Mouse (Mus musculus) megakaryocyte-erythroid progenitor cell, adult 5-6 weeks (primary cell): ENCODE results near the gene Prlr. TPM values are rescaled to one million over a fixed set of nuclear protein-coding genes. Genes with fewer than 3 reads are reported as not detected.

ENCODE experiments used
- ATAC-seq: replicated peaks from 2 replicates; pipeline ENCODE4 v1.8.0; 2016; ENCODE audit warnings: mild to moderate bottlenecking, inconsistent platforms; ENCODE audit not compliant: severe bottlenecking, poor library complexity, low FRiP score, low TSS enrichment
- total RNA-seq, 2 experiments: library from RNA; stranded (forward) in 1 of 2; stranded (reverse) in 1 of 2; fragments of 200-1000, 215-1000 nt in 1 of 2; fragments of >200 nt in 1 of 2; fragmentation: Nextera tagmentation in 1 of 2; gene quantifications; 2 replicates each; pipeline ENCODE4 v1.2.3; 2014 to 2017

The Prlr gene
- 0.11 TPM in 1 of 2 replicates, not detected in the other for total RNA-seq (2014; fragmentation: Nextera tagmentation)
- total RNA-seq (2017) = not detected in 2 replicates

DNA sequence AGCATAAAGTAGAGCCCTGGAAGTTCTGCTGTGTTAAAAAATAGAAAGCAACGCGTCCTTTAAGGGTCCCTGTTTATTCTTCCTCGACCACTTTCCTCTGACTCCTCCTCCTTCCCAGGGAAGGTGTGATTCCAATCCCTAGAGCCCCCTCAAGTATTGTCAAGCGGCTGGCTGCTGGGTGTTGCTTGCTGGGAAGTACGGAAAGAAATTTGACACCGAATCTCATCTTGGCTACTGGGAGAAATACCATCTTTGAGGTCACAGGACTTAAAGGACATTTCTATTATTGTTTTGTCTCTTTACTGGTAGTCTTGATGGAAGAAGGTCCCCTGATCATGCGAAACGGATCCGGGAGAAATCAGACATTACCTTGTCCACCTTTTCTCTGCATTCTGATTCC, at the start of gene Prlr:
Prlr (plus strand) TSS at position 156 of the 400 bp plus-strand sequence.
- no peak for ATAC-seq

GRCm38 (mm10) chr15:10133781-10134180, 43.3 kb upstream of the Prlr start:
- no peak for ATAC-seq

DNA sequence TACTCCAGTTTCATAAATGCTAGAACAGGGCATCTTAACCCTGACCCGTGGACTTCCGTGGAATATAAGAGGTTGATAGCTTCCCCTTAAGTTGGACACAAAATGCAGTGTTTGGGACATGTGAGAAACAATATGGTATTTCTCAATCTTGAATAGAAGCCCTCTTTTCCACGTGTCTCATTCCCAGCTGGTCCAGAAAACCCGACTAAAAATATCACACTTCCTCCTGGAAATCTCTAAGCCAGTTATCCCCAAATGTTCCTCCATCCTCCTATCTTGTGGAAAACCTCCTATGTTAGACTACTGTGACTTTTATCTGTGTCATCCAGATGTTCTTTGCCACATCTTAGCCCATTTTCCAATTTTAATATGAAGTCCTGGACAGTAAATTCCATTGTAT, 42.1 kb upstream of the Prlr start:
- ATAC-seq = no peak

DNA sequence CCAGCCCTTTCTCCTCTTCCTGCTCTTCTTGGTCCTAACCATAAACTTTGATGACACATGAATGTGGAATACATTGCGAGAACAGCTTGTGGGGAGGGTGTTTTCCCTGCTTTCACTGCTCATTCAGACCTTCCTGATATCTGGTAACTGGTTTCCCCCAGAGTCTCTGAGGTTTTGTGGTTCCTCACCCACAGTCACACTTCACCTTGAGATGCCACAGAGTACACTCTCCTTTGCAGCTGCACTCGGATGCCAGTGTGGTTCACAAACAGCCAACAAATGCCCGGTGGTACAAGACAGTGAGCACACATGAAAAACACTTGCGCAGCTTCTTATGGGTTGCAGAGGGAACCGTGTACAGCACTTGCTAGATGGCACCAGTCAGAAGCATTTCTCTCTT, 32.5 kb upstream of the Prlr start:
- no peak for ATAC-seq

DNA sequence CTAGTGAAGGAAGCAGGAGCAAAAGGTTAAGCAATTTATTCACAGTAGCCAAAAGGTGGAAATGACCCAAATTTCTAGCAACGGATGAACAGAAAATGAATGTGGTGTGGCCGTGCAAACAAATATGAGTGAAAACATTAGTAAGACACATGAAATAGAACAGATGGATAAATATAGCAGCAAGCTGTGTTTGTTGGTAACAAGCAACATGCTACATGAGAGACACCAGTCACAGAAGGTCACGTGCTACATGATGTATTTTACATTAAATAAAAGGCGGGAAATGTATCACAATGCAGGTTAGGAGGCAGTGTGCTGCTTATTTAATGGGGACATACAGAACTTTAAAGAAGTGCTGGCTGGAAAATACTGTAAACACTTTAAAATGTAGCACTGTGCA, 28.8 kb upstream of the Prlr start:
- no peak for ATAC-seq

GRCm38 (mm10) chr15:10160663-10161062, 16.4 kb upstream of the Prlr start:
- no peak for ATAC-seq

DNA sequence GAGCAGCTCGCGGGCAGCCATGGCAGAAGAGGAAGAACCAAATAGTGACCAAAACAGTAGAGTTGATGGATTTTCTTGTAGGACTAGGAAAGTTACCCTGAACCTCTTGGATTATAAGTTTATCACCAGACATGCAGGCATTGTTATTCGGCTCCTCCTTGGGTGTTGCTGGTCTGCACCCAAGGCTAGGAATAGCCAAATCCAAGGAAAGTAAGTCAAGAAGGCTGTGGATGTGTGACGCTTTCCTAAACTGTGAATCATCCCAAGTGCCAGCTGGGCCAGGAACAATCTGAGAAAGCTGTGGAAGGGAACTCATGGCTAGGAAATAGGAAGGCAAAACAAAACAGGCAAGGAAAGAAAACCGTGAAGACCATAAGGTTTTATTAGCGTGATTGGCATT, 2.0 kb upstream of the Prlr start:
- no peak for ATAC-seq

- no peak for ATAC-seq
These were observed 1.4 kb upstream of the Prlr start for GRCm38 (mm10) chr15:10175656-10176055.

- ATAC-seq = no peak
These were observed 587 bp downstream of the Prlr start for GRCm38 (mm10) chr15:10177519-10178130.

GRCm38 (mm10) chr15:10178131-10178566, 1.1 kb downstream of the Prlr start:
- no peak for ATAC-seq

DNA sequence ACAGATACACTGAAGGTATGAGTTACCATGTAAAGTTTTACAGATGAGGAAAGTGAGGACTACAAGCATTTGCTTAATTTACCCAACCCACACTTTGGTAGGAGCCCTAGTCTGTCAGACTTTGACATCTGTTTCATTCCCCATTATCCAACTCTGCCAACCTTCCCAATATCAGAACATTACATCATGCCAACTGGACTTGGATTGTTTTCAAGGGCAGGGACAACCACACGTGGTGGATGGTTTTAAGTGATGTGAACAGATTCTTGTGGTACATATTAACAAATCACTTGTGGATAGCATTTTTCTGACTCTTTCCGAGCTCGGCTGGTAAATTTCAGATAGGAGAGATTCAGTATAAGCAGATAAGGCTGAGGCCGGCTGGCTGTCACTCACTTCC, 3.7 kb downstream of the Prlr start:
- ATAC-seq = no peak

GRCm38 (mm10) chr15:10192101-10192630, 15.1 kb downstream of the Prlr start:
- no peak for ATAC-seq

- ATAC-seq = no peak
These were observed 24.0 kb downstream of the Prlr start for GRCm38 (mm10) chr15:10200991-10201390.

- no peak for ATAC-seq
These were observed 25.7 kb downstream of the Prlr start for GRCm38 (mm10) chr15:10202504-10203302.

GRCm38 (mm10) chr15:10210261-10210770, 33.3 kb downstream of the Prlr start:
- no peak for ATAC-seq

DNA sequence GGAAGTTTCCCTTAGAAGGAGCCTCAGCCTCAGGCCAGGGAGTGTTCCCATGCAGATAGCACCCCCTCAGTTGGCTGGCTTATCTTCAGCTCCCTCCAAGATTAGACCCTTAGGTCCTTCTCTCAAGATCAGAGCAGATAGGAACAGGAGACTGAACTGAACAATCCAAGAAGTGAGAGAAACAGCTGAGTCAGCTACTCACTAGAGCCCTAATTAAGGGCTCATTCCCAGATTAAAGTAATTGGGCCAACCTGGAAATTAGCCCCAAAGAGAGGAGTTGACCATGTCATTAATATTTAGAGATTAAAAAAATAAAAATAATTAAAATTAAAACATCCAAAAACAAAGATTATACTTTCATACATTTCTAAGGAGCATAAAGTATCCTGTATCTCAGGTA, 35.0 kb downstream of the Prlr start:
- ATAC-seq = no peak

GRCm38 (mm10) chr15:10213213-10213612, 36.2 kb downstream of the Prlr start:
- no peak for ATAC-seq

- no peak for ATAC-seq
These were observed 36.7 kb downstream of the Prlr start for GRCm38 (mm10) chr15:10213710-10214109.

DNA sequence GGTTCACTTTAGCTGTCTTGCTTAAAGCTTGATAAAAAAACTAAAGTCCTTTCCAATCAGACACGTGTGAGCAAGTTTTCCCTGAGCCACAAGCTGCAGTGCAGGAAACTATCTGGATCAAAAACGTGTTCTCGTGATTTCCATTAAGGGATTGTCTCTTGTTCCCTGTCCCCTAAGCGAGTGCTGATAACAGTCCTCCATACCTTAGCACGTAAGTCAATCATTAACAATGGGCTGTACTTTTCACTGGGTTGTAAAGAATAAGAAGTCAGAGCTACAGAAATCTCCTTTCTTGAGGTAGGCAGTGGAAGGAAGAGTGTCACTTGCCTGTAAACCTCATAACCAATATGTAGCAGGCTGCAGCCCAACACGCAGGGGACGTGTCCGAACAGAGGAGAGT, 38.7 kb downstream of the Prlr start:
- ATAC-seq = no peak

DNA sequence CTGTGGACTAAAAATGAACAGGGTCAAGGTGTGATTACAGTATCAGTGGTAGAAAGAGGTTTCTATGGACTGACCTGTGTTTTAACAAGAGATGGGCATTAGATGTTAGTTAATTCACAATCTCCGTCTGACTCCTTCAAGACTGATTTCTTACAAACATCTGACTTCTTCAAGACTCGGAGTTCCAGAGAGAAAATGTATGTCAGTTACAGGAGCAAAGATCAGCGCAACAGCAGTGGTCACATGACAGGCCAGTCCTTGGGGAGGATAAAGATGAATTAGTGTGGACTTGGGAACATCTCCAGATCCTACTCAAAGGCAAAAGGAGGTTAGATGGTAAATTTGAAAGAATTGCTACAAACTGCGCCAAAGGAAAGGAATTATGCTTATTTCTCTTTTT, 39.2 kb downstream of the Prlr start:
- no peak for ATAC-seq
